Mouse (Mus musculus) limb, embryonic 12.5 days (tissue): ENCODE data around the gene Cx3cr1. TPM values are rescaled to one million over a fixed set of nuclear protein-coding genes. Genes with fewer than 3 reads are reported as not detected.

ENCODE experiments used
- ATAC-seq: fragments of 200-750 bp; cut with Nextera tagmentation; 2 replicates; pipeline ENCODE4 v1.8.0; 2017; ENCODE audit warnings: low read depth, moderate TSS enrichment; ENCODE audit not compliant: insufficient number of reproducible peaks, insufficient read depth, low FRiP score, low TSS enrichment
- H3K27ac ChIP-seq: fragments of 300-500 bp; sonication (generic); 2 replicates; pipeline ENCODE4 v1.5.1; 2016; ENCODE audit warnings: mild to moderate bottlenecking, moderate library complexity
- H3K27me3 ChIP-seq: fragments of 300-500 bp; sonication (generic); 2 replicates; pipeline ENCODE4 v1.6.1; 2016; ENCODE audit warnings: mild to moderate bottlenecking, moderate library complexity
- H3K36me3 ChIP-seq: fragments of 300-500 bp; sonication (generic); 2 replicates; pipeline ENCODE4 v1.6.1; 2016; ENCODE audit warnings: mild to moderate bottlenecking, moderate library complexity
- H3K4me1 ChIP-seq: fragments of 300-500 bp; sonication (generic); replicated peaks from 2 replicates; pipeline ENCODE4 v1.6.1; 2016
- H3K4me2 ChIP-seq: fragments of 300-500 bp; sonication (generic); 2 replicates; pipeline ENCODE4 v1.6.1; 2016; ENCODE audit warnings: mild to moderate bottlenecking, moderate library complexity
- H3K4me3 ChIP-seq: fragments of 300-500 bp; sonication (generic); replicated peaks from 2 replicates; pipeline ENCODE4 v1.5.1; 2016; ENCODE audit warnings: mild to moderate bottlenecking
- H3K9ac ChIP-seq: fragments of 300-500 bp; sonication (generic); replicated peaks from 2 replicates; pipeline ENCODE4 v1.6.1; 2016; ENCODE audit warnings: mild to moderate bottlenecking, moderate library complexity
- H3K9me3 ChIP-seq: fragments of 300-500 bp; sonication (generic); 2 replicates; pipeline ENCODE4 v1.6.1; 2016; ENCODE audit warnings: mild to moderate bottlenecking, moderate library complexity
- WGBS: fragments of 180-500 bp; shearing (Covaris S2); methylation state at CpG from one replicate; pipeline ENCODE4 v1.1.7; 2016; 5-methylcytosine and 5-hydroxymethylcytosine counted together
- polyA plus RNA-seq: library from polyadenylated mRNA; unstranded; fragments of >200 nt; fragmentation: Nextera tagmentation; extraction: Ambion mirVana; gene quantifications from 2 replicates; pipeline ENCODE4 v1.2.1, GENCODE M21; 2016

The Cx3cr1 gene
- polyA plus RNA-seq, 1 experiment from 2014 or later: 5.9 TPM

GRCm38 (mm10) chr9:119938496-119938895 lies 131.2 kb downstream of the Cx3cr1 start:
- H3K9ac ChIP-seq: peak overlapping the region; percentile 5; the same call in 1 of the 2 replicates
- WGBS: 71% methylated on average over 4 of the region's 4 CpGs
- H3K4me3 ChIP-seq: no peak overlapping the region
- H3K9me3 ChIP-seq: no peaks in the 10 kb centered on the region
- peaks cover 50% of the 10 kb centered on the region for H3K4me1 ChIP-seq
- no peak overlapping the region for H3K4me2 ChIP-seq
- H3K36me3 ChIP-seq: no peaks in the 10 kb centered on the region
- ATAC-seq: no peak
- no peak overlapping the region for H3K27ac ChIP-seq
- no peaks in the 10 kb centered on the region for H3K27me3 ChIP-seq

- Histone ChIP-seq H3K36me3 (peaks cover 10% of the 10 kb centered on the region), H3K9ac (peak within 1 kb of the TSS; percentile 84), H3K27ac (peak within 1 kb of the TSS; percentile 77), H3K4me1 (peaks cover 49% of the 10 kb centered on the region), H3K9me3 (no peaks in the 10 kb centered on the region), H3K27me3 (no peaks in the 10 kb centered on the region), H3K4me2 (peak within 1 kb of the TSS; percentile 85), H3K4me3 (peak within 1 kb of the TSS; percentile 70)
- 4% methylated on average over 40 of the region's 40 CpGs for WGBS
- peak; percentile 86 for ATAC-seq
Observed at GRCm38 (mm10) chr9:119937005-119937773, 132.5 kb downstream of the Cx3cr1 start, which contains the start of the genes Gorasp1 and Ttc21a. Gene Gorasp1 (minus strand): TSS chr9:119937565. Gene Ttc21a (plus strand): TSS chr9:119937606.

DNA sequence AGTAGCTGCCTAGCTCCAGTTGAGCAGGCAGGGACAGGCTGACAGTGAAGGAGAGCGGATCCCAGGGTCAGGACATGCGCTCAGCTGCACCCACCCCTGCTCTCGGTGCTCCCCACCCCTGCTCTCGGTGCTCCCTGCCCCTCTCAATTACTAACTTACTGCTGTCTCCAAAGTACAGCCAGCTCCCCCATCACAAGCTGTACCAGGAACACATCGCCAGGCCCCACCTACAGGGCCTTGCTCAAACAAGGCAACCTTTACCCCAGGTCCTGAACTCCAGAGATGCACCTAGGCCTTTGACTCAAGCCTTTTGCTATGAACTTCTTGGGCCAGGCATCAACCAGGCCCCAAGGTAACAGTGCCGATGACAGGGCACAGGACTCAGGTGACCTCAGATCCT lies 136.0 kb downstream of the Cx3cr1 start:
- H3K4me1 ChIP-seq: peaks cover 18% of the 10 kb centered on the region
- H3K4me2 ChIP-seq: no peak overlapping the region
- H3K9ac ChIP-seq: no peak overlapping the region
- no peaks in the 10 kb centered on the region; the same call in 1 of the 2 replicates for H3K27me3 ChIP-seq
- no peak overlapping the region for H3K27ac ChIP-seq
- ATAC-seq: no peak
- WGBS: 87% methylated on average over 6 of the region's 6 CpGs
- no peak overlapping the region for H3K4me3 ChIP-seq
- peaks cover 45% of the 10 kb centered on the region for H3K36me3 ChIP-seq
- H3K9me3 ChIP-seq: no peaks in the 10 kb centered on the region

- H3K9ac ChIP-seq: no peak overlapping the region; the same call in 1 of the 2 replicates
- H3K27me3 ChIP-seq: no peaks in the 10 kb centered on the region; the same call in 1 of the 2 replicates
- no peak overlapping the region for H3K27ac ChIP-seq
- H3K36me3 ChIP-seq: peaks cover 58% of the 10 kb centered on the region
- H3K4me1 ChIP-seq: peaks cover 8% of the 10 kb centered on the region
- no peak overlapping the region for H3K4me3 ChIP-seq
- no peak overlapping the region for H3K4me2 ChIP-seq
- 87% methylated on average over 12 of the region's 12 CpGs for WGBS
- H3K9me3 ChIP-seq: no peaks in the 10 kb centered on the region
- no peak for ATAC-seq
Observed at GRCm38 (mm10) chr9:119932358-119932757, 137.3 kb downstream of the Cx3cr1 start.

DNA sequence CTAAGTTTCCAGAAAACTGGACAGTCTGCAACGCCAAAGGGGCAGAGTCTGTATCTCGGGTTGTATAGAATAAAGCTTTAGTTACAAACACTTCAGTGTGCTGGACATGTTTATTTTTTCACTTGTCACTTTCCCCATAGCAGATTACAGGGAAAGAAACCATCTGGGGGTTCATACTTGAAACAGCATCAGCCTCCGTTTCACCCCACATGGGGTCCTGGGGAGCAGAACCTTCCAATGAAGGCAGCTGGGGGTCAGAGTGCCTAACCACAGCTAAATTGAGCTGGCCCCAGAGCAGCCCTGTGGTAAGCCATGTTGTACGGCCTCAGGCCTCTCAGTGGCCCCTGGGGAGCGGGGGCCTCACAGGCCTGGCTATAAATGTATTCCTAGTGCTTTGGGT lies 143.2 kb downstream of the Cx3cr1 start:
- Histone ChIP-seq H3K27me3 (no peaks in the 10 kb centered on the region), H3K36me3 (peaks cover 97% of the 10 kb centered on the region), H3K27ac (no peak overlapping the region), H3K4me2 (no peak overlapping the region), H3K9me3 (no peaks in the 10 kb centered on the region), H3K4me3 (no peak overlapping the region), H3K9ac (no peak overlapping the region), H3K4me1 (no peaks in the 10 kb centered on the region)
- WGBS: 84% methylated on average over 5 of the region's 5 CpGs
- no peak for ATAC-seq

DNA sequence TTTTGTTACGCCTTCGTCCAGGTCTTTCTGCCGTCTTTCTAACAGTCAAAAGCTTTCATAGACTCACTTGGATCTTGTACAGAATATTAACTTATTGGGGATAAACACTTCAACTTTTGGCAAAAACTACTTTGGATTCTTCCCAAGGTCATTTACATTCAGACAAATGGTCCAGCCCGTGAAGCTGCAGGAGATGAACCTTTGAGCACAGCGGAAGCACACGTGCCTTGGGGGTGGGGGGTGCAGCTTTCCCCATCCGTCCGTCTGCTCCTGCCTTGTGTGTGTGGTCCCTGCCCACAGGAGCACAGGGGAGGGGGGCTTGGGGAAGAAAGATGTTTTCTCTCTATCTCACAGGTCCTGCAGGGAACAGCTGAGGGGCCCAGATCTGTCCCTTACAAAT lies 143.9 kb downstream of the Cx3cr1 start:
- Histone ChIP-seq H3K4me1 (no peaks in the 10 kb centered on the region), H3K4me2 (no peak overlapping the region), H3K9me3 (no peaks in the 10 kb centered on the region), H3K27ac (no peak overlapping the region), H3K36me3 (peaks cover 97% of the 10 kb centered on the region), H3K27me3 (no peaks in the 10 kb centered on the region), H3K9ac (no peak overlapping the region), H3K4me3 (no peak overlapping the region)
- no peak for ATAC-seq
- 86% methylated on average over 8 of the region's 8 CpGs for WGBS

- ATAC-seq: no peak
- Histone ChIP-seq H3K9ac (no peak overlapping the region), H3K4me1 (no peaks in the 10 kb centered on the region), H3K4me3 (no peak overlapping the region), H3K9me3 (no peaks in the 10 kb centered on the region), H3K27me3 (no peaks in the 10 kb centered on the region), H3K4me2 (no peak overlapping the region), H3K36me3 (peaks cover 97% of the 10 kb centered on the region), H3K27ac (no peak overlapping the region)
- WGBS: 94% methylated on average over 16 of the region's 16 CpGs
Observed at GRCm38 (mm10) chr9:119925120-119925657, 144.5 kb downstream of the Cx3cr1 start.

- Histone ChIP-seq H3K9ac (no peak overlapping the region), H3K36me3 (peaks cover 97% of the 10 kb centered on the region), H3K9me3 (no peaks in the 10 kb centered on the region), H3K4me3 (no peak overlapping the region), H3K4me2 (no peak overlapping the region), H3K4me1 (no peaks in the 10 kb centered on the region), H3K27me3 (no peaks in the 10 kb centered on the region), H3K27ac (no peak overlapping the region)
- ATAC-seq: no peak
- 94% methylated on average over 4 of the region's 4 CpGs for whole genome bisulfite sequencing
Observed at GRCm38 (mm10) chr9:119923462-119923861, 146.2 kb downstream of the Cx3cr1 start.

DNA sequence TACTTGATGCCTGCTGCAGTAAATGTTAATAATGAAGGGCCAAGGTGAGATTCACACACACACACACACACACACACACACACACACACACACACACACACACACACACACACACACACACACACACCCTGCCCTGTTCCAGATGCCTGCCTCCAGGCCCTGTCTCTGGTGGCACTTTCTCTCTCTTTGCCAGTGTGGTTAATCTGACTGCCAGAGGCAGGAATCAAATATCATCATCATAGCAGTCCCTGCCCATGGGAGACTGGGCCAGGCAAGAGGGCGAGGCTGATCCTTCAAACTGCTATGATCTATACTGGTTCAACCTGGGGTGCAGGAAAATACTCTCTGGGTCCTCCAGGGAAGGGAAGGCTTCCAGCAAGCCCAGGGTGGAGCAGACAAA lies 149.8 kb downstream of the Cx3cr1 start:
- Histone ChIP-seq H3K4me2 (no peak overlapping the region), H3K9me3 (no peaks in the 10 kb centered on the region), H3K27ac (no peak overlapping the region), H3K4me3 (no peak overlapping the region), H3K9ac (no peak overlapping the region), H3K4me1 (no peaks in the 10 kb centered on the region), H3K36me3 (peaks cover 94% of the 10 kb centered on the region), H3K27me3 (no peaks in the 10 kb centered on the region)
- ATAC-seq: no peak
- 95% methylated on average over 1 of the region's 1 CpGs for WGBS

- no peak for ATAC-seq
- WGBS: 84% methylated on average over 13 of the region's 13 CpGs
- no peak overlapping the region for H3K4me3 ChIP-seq
- no peaks in the 10 kb centered on the region for H3K27me3 ChIP-seq
- H3K4me2 ChIP-seq: no peak overlapping the region
- no peak overlapping the region for H3K9ac ChIP-seq
- H3K9me3 ChIP-seq: no peaks in the 10 kb centered on the region
- no peaks in the 10 kb centered on the region for H3K4me1 ChIP-seq
- H3K27ac ChIP-seq: no peak overlapping the region
- H3K36me3 ChIP-seq: peaks cover 95% of the 10 kb centered on the region
Observed at GRCm38 (mm10) chr9:119913087-119913838, 156.4 kb downstream of the Cx3cr1 start.

GRCm38 (mm10) chr9:119909931-119910330 lies 159.7 kb downstream of the Cx3cr1 start:
- H3K4me3 ChIP-seq: no peak overlapping the region
- H3K4me2 ChIP-seq: no peak overlapping the region
- WGBS: 89% methylated on average over 3 of the region's 3 CpGs
- H3K4me1 ChIP-seq: no peaks in the 10 kb centered on the region
- H3K27ac ChIP-seq: no peak overlapping the region
- no peaks in the 10 kb centered on the region for H3K9me3 ChIP-seq
- no peak for ATAC-seq
- H3K9ac ChIP-seq: no peak overlapping the region
- H3K27me3 ChIP-seq: no peaks in the 10 kb centered on the region
- peaks cover 96% of the 10 kb centered on the region for H3K36me3 ChIP-seq
